Mouse (Mus musculus): ENCODE measurements around the gene Phldb2.
A peak's percentile ranks its signal among the peaks of the same experiment; 100 is the strongest.

The Phldb2 gene

GRCm38 (mm10) chr16:45892928-45893327 is 60.5 kb downstream of the Phldb2 start:
- no peak for DNase-seq (ENCODE audit: low read depth, low spot score)

GRCm38 (mm10) chr16:45890471-45891200 is 62.8 kb downstream of the Phldb2 start:
- DNase-seq (ENCODE audit: low read depth, low spot score), result no peak

DNA sequence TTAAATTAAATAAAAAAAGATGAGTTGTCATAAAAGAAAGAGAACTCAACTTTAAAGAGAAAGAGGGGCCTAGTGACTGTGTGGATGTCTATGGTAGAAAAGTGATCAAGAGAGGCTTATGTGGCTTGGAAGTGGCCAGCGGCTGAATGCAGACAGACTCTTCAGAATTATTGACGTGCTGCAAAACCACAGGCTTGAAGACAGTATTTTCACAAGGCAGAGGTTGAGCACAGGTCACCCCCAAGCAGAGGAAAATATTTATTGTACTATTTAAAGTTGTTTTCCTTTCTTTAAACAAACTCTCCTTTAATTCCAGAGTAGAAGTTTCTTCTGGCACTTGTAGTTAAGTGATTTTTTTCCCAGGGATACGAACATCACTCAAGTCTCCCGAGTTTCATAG is 63.8 kb downstream of the Phldb2 start:
- DNase-seq (ENCODE audit: low read depth, low spot score), result no peak

GRCm38 (mm10) chr16:45886599-45886998 is 66.8 kb downstream of the Phldb2 start:
- DNase-seq (ENCODE audit: low read depth, low spot score), result no peak

- no peak for DNase-seq (ENCODE audit: low read depth, low spot score)
These were observed 69.2 kb downstream of the Phldb2 start for GRCm38 (mm10) chr16:45884194-45884593.

DNA sequence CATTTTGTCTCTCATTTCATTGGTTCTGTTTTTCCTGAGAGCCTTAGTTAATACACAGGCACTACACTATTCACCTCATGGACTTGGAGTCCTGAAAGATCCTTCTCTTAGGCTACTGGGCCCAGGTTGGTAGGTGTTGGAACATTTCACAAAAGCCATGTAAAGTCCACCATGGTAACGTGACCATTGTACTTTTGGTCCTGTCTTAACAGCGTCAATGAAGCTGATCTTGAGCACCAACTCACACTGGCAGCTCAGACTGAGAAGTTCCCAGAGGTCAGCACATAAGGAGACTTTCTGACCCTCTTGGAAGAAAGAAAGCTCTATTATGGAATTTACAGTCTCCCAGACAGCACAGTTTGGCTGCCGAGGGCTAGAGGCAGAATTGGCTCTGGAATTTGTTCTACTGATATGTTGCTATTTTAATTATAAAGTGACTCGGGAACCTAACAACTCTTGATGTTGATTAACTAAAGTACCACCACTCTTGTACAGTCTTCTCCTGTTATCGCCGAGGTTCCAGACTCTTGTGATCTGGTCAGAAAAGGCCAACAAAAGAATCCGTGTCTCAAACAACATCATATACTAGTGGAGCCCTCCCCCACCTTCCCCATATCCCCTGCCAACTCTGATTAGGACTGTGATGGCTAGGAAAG is 72.1 kb downstream of the Phldb2 start:
- no peak for DNase-seq (ENCODE audit: low read depth, low spot score)

DNA sequence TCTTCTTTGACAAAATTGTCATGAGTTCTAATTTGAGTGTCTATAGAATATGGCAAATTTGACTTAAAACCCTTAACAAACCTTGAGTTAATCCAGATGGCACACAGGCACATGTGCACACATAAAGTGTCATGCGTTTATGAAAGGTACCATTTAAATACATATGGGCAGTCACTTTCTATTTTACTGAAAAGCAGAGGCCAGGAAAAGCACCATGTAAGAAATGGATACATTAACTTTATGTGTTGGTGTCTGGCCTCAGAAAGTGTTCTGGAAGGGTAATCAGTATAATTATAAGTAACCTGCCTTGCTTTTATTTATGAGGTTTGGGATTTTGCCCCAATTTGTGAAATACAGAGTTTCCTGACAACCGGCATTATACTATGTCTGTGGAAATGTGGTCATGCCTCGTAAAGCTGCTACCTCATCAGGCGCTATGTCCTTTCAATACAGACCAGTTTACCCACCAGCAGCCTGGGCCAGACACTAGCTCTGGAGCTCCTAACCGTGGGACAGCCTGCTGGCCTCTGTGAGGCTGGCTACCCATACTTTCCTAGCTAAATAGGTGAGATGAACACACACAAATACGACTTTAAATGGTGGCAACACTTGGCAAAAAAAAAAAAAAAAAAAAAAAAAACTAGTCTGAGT is 73.2 kb downstream of the Phldb2 start:
- DNase-seq (ENCODE audit: low read depth, low spot score), result no peak

GRCm38 (mm10) chr16:45877739-45878138 is 75.7 kb downstream of the Phldb2 start:
- DNase-seq (ENCODE audit: low read depth, low spot score), result no peak

GRCm38 (mm10) chr16:45877171-45877570 is 76.2 kb downstream of the Phldb2 start:
- no peak for DNase-seq (ENCODE audit: low read depth, low spot score)

DNA sequence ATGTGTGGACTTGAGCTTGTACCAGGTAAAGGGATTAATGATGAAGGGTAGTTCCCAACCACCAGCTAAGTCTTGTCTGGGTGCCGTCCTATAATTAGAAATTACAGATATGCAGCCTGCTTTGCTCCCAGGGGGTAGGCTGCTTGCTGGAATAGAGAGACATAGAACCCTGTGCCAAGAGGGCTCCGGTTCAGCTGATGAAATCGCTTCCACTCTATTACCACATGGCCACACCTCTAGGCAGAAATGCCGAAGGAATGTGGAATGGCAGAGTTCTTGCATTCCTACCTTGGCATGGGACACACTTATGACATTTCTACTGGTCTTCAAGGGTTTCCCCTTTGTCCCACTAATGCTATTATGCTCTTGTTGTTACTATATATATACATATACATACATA is 80.0 kb downstream of the Phldb2 start:
- DNase-seq (ENCODE audit: low read depth, low spot score), result no peak

- no peak for DNase-seq (ENCODE audit: low read depth, low spot score)
These were observed 82.0 kb downstream of the Phldb2 start for GRCm38 (mm10) chr16:45871286-45871976.

GRCm38 (mm10) chr16:45870651-45871050 is 82.7 kb downstream of the Phldb2 start:
- no peak for DNase-seq (ENCODE audit: low read depth, low spot score)

DNA sequence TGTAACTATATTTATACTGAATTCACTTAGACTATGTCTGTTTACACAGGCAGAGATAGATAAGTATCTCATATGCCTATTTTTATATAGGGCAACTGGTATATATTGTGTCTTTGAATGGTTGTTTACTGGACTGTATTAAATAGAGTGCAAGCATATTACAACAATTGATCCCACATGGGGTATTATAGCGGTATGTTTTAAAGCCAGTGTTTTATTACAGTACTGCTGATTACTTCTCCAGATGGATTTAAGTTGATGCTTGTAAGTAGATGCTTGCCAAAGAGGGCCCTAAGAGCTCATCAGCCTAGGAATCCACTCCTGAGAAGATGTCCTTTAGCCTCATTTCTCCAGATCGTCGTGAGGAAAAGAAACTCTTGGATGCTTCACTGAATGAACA is 84.4 kb downstream of the Phldb2 start:
- no peak for DNase-seq (ENCODE audit: low read depth, low spot score)

DNA sequence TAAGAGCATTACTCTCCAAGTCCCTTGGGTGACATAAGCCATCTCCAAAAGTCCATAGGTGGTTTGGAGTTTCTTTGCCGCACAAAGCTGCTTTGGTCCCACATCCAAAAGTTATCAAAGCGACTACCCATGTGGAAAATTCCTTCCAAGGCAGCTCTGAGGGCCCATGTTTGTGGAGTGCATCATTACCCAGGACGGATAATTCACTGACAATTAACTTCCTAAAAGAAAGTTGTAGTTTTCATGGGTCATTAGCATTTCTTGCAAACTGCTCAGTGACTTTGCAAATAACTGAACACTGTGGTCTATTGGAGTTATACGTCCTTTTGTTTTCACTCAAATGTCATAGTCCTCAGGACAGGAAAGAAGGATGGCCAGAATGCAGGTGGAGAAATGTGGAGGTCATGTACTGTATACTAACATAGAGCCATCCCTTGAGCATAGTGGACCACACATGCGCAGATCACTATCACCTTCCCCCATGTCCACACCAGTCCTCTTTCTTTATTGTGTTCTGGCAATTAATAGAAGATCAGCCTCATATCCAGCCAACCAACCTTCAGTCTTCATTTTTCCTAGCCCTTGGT is 96.0 kb downstream of the Phldb2 start:
- no peak for DNase-seq (ENCODE audit: low read depth, low spot score)

DNA sequence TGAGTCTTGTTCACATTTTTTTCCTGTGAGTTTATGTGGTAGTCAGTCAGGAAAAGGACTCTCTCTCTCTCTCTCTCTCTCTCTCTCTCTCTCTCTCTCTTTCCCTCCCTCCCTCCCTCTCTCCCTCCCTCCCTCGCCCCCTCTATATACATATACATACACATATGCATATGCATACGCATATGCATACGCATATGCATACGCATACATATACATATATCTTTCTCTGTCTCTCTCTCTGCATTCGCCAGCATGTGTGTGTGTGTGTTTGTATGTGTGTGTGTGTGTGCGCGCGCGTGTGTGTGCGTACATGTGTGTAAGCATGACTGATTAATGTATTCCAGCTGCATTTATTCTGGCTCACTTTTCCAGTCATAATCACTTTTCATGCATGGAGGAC is 98.9 kb downstream of the Phldb2 start:
- no peak for DNase-seq (ENCODE audit: low read depth, low spot score)

DNA sequence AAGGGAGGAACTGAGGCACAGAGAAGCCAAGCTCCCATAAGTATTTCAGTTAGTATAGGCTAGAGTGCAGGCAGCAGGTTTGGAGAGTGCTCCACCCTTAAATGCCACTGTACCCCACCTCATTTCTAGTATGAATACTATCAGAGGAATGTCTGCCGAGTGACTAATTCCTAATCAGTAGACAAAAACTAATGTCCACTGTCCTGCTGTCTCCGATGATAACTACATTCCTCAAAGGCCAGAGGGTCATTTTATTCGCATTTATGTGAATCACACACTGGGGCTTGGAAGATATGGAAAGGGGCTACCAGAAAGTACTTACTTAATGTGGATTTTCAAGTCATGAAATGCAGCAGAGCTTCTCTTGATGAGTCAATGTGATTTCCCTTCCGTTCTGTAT is 104.4 kb downstream of the Phldb2 start:
- no peak for DNase-seq (ENCODE audit: low read depth, low spot score)

GRCm38 (mm10) chr16:45844875-45845274 is 108.5 kb downstream of the Phldb2 start:
- DNase-seq (ENCODE audit: low read depth, low spot score), result no peak

GRCm38 (mm10) chr16:45844049-45844780 is 109.2 kb downstream of the Phldb2 start:
- peak; percentile 65 for DNase-seq (ENCODE audit: low read depth, low spot score)

DNA sequence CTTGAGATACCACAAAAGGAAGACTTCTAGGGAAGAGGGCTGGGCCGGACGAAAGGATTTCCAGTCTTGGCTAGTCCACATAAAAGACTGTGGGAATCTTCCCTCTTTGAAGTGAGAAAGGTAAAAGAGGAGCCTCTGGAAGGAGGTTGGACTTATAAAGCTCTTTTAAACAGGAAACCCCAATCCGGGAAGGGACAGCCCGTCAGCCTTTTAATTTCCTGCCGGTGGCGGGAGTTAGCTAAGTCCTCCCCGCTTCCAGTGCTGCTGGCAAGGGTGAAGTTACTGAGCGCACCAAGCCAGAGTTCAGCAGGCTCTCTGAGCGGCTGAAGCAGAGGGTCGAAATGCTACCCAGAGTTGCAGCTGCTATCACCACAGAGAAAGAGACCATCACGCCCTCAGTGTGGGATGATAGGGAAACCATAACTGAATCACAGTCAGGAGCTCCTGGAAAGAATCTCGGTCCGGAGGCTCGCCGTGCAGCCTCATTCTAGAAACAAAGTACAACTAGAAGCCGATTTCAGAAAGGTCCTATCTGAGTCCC is 110.0 kb downstream of the Phldb2 start:
- DNase-seq (ENCODE audit: low read depth, low spot score), result no peak

DNA sequence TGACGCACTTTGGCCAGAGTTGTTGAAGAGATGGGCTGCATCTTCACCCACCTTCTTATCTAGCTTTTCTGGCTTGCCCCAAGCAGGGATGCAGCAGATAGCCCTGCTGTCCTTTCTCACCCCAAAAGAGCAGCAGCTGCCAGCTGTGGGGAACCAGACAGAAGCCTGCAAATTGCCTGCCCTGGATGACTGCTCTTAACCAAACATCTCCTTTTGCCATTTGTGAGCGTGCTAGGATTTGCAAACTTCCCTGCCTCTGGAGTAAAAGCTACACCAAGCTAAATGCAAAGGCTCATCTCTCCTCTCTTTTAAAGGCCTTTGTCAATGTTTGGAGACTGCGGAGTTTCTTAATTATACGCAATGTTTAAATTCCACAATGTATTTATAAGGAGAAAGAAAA is 111.0 kb downstream of the Phldb2 start:
- no peak for DNase-seq (ENCODE audit: low read depth, low spot score)

- no peak for DNase-seq (ENCODE audit: low read depth, low spot score)
These were observed 111.6 kb downstream of the Phldb2 start for GRCm38 (mm10) chr16:45841806-45842205.
